Mouse (Mus musculus) left cerebral cortex, adult 18-20 months (tissue): ENCODE data around the gene Miip. TPM values are rescaled to one million over a fixed set of nuclear protein-coding genes. Genes with fewer than 3 reads are reported as not detected.

Experiments
- total RNA-seq, 2 experiments: library from RNA; stranded (reverse); gene quantifications; 2 replicates each; pipeline ENCODE4 v1.2.3; 2021

Miip gene
- total RNA-seq, 2 experiments from 2014 or later, result 15.1 to 15.5 TPM

Other genes with a start within 250 kb of the Miip start
- gene Zfp979, start 226.3 kb downstream of the Miip start, total RNA-seq, result under 1 TPM; 0.14 to 0.59 TPM
- not detected for gene Zfp534, start 166.3 kb downstream of the Miip start, total RNA-seq
- 1 to 10 TPM; 1.2 to 1.4 TPM for gene Zfp984, start 59.0 kb downstream of the Miip start, total RNA-seq
- gene Zfp933, start 20.4 kb downstream of the Miip start, total RNA-seq, result 10 to 100 TPM; 20.3 to 21.4 TPM
- 10 to 100 TPM; 13.0 to 13.1 TPM for gene Fv1, start 163 bp upstream of the Miip start, total RNA-seq
- gene Mfn2, start 35.9 kb upstream of the Miip start, total RNA-seq, result 100 to 1,000 TPM; 198 to 204 TPM
- 10 to 100 TPM; 12.1 to 12.6 TPM for gene Plod1, start 68.0 kb upstream of the Miip start, total RNA-seq
- 10 to 100 TPM; 29.6 to 32.6 TPM for gene 2510039O18Rik, start 72.1 kb upstream of the Miip start, total RNA-seq
- not detected for gene Nppb, start 117.0 kb upstream of the Miip start, total RNA-seq
- under 1 TPM in 1 of 2 experiments, not detected in 1; 0.40 TPM for gene Nppa, start 131.9 kb upstream of the Miip start, total RNA-seq
- 10 to 100 TPM; 93.9 to 94.5 TPM for gene Clcn6, start 170.0 kb upstream of the Miip start, total RNA-seq
- 10 to 100 TPM; 29.3 to 34.3 TPM for gene Mthfr, start 170.3 kb upstream of the Miip start, total RNA-seq
- gene Agtrap, start 219.2 kb upstream of the Miip start, total RNA-seq, result 10 to 100 TPM in 1 of 2 experiments, 1 to 10 TPM in 1; 6.6 to 10.1 TPM